Mouse (Mus musculus) adrenal gland, adult (tissue): Measurements from ENCODE around the gene Eif1b.

Source experiments
- DNase-seq, 2 experiments: peaks; one replicate each; pipeline ENCODE4 v3.0.0; 2022 to 2023; ENCODE audit warnings: low spot score in 1 of 2; ENCODE audit not compliant: inconsistent age in 2 of 2

The Eif1b gene

DNA sequence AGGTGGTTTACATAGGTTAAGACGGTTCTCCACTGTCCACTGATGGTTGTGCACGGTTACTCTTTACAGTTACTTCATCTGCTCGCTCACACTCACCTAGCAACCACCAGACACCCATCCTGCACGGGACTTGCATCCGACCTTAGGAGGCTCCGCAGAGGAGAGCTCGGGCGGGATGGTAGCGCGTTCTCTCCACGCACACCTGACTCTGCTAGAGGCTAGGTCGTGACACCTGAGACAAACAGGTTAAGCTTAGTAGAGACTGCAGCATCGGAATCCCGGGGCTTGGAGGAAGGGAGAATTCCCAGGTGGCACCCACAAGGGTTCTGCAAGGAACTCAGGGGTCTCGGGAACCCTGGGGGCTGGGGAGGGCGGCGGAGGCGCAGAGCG lies at the start of gene Eif1b:
Gene Eif1b (plus strand): TSS at position 223 of the 390 bp plus-strand sequence.
- DNase-seq: no peak

- DNase-seq: no peak
Measured at GRCm38 (mm10) chr9:120444642-120445041, 47.4 kb upstream of the Eif1b start.

DNA sequence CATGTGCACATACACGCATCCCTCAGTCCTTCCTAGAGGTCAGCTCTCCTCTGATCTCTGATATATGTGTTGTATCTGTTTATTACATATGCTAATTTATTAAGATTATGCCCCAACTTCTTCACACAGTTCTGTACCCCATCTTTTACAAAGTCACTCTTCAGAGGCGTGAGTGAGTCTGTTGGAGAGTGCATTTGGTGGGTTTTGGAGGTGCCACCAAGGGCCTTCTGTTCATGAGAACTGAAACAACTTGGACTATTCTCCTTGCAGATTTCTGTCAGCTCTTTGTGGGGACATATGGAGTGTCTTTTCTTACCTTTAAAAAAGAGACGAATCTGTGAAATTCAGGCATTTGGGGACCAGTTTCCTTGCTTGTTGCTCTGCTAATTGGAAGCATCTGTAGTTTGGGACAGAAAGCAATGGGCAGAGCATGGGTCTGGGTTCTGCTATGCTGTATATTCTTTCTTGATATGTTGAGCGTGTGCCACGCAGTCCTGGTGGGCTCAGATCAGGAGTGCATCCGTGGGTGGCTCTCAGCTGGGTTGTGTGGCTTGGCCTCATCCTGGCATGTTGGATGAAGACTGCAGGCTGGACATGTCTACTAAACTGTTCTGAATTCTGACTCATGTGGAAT lies 42.2 kb upstream of the Eif1b start:
- no peak for DNase-seq

GRCm38 (mm10) chr9:120455768-120456655 lies 36.0 kb upstream of the Eif1b start:
- no peak for DNase-seq

DNA sequence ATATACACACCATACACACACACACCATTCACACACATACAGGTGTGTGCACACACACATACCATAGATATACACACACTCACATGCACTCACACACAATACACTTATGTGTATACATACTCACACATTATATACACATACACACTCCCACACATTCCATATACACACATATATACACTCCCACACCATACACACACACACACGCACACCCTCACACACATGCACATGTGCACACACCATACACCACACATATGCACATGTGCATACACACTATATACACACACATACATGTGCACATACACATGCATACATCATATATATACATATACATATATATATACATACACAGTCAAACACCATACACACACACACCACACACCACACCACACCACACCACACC lies 21.6 kb upstream of the Eif1b start:
- DNase-seq: no peak

DNA sequence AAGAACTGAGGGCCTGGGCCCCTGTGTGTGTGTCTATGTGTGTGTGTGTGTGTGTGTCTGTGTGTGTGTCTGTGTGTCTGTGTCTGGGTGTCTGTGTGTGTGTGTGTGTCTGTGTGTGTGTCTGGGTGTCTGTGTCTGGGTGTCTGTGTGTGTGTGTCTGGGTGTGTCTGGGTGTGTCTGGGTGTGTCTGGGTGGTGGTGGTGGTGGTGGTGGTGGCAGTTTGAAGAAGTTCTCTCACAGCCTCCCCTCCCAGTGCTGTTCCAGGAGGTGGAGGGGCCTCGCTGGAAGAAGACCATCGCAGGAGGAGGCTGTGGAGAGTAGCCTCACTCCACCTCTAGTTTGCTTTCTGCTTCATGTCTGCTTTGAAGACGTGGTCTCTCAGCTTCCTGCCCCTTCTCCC lies 10.4 kb upstream of the Eif1b start:
- DNase-seq: no peak

DNA sequence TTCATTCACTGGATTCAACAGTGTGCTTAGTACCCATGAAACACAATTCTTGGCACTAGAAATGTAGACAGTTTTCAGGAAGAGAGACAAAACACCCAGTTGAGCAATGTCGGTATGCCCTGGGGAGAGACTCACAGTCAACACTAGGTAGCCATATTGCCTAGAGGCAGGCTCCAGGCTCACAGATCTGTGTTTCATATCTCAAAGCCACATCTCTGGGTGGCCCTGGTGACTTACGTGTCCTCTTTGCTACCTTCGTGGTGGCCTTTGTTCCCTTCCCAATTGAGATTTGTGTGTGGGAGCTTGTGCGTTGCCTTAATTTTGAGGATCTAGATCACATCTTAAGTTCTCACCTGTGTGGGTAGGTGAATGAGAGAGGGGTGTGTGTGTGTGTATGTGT lies 9.7 kb upstream of the Eif1b start:
- DNase-seq: no peak

- no peak for DNase-seq
Measured at GRCm38 (mm10) chr9:120483101-120483500, 8.9 kb upstream of the Eif1b start.

DNA sequence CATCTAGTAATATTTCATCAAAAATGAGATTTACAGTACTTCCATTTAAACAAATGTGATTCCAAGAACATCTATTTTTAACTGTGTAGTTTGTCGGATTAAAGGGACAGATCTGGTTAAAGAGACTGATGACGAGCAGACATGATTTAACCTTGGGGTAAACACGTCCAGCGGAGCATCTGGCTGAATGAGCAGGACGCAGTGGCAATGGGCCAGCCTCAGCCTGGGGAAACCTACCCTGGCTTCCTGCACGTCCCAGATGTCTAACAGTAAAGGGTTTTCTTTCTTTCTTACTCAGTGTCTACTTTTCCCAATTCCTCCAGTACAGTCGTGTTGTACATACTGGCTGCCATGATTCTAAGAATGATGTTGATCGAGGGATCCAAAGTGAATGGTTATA lies 5.0 kb upstream of the Eif1b start:
- DNase-seq: peak; percentile 16 to 63

DNA sequence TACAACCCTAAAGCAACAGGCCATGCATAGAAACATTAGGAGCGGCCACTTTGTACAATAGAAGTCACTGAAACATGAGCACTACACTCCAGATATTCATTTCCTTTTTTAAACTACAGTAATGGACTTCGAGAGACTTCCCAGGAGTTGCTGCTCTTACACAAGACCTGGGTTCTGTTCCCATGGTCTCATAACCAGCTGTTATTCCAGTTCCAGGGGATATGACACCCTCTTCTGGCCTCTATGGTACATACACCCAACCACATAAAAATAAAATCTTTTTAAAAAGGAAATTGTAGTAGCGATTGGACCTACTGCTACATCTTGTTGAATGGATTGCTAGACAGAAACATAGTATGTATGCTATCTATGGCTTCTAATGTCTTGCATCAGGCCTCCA lies 523 bp upstream of the Eif1b start:
- peak in 1 of 2 experiments; percentile 40 for DNase-seq

DNA sequence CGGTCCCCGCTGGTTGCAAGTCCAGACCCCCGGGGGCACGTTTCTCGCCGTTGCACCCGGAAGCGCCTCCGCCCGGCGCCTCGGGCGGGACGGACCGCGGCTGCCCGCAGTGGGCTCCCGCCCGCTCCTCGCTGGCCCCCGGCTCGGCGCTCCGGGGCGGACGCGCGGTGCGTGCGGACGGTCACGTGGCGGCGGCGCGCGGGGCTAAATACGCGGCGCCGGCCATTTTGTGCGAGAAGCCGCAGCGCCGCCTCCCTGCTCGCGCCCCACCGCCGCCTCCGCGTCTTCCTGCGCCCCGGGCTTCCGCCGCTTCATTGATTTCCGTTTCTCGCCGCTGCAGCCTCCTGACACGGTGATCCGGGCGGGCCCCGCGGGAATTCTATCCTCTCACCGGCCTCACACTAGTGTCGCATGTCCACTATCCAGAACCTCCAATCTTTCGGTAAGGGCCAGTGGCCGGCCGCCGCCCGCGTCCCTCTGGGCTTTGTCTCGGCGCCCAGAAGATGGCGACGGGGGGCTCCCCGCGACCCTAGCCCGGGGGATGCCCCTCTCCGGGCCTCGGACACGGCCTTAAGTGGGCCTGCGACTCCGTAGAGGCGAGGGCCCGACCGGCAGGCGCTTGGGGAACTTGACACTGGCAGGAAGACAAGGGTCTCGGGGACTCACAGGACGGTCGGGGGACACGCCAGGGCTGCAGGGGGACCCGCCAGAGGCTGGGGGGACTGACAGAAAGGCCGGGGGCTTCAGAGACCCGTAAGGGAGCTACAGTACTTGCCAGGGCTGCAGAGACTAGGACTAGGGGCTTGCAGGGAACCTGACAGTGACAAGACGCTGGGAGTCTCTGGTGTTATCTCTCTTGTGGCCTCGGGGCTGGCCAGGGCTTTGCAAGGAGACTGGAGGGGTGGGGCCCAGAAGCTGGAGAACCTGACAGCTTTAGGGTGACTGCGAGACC lies 644 bp downstream of the Eif1b start:
- DNase-seq: peak; percentile 85 to 93

DNA sequence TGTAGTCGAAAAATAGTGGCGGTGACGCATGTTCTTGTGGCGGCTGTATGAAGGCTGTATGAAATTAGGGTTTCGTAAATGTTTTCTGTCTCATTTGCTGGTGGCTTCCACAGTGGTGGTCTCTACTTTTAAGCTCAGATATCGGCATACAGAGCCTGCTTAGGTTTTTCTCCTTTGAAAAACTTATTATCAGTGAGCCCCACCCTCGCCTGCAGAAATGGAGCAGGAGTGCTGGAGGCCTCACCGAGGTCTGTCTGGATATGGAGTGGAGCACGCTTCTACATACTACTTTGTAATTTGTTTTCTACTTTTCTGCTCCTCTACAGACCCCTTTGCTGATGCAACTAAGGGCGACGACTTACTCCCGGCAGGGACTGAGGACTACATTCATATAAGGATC lies 1.7 kb downstream of the Eif1b start:
- DNase-seq: peak in 1 of 2 experiments; percentile 30

- peak; percentile 50 to 90 for DNase-seq
Measured at GRCm38 (mm10) chr9:120496691-120497090, 4.7 kb downstream of the Eif1b start.

DNA sequence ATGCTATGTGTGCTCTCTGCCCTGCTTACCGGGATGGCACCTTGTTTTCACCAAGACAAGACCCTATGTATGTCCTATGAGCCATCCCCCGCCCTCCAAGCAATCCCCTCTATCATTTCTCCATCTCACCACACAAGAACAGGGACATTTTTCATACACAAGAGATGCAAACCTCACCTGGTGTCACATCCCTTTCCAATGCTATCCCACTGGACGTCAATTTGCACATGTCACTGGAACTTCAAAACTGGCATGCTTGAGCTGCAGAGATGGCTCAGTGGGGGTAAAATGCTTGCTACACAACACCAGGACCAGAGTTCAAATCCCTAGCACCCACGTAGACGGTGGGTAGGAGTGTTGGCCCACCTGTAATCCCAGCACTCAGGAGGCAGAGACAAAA lies 6.0 kb downstream of the Eif1b start:
- DNase-seq: no peak

GRCm38 (mm10) chr9:120501191-120501902 lies 9.3 kb downstream of the Eif1b start:
- no peak for DNase-seq

- peak; percentile 55 to 90 for DNase-seq
Measured at GRCm38 (mm10) chr9:120502013-120502412, 10.0 kb downstream of the Eif1b start.

DNA sequence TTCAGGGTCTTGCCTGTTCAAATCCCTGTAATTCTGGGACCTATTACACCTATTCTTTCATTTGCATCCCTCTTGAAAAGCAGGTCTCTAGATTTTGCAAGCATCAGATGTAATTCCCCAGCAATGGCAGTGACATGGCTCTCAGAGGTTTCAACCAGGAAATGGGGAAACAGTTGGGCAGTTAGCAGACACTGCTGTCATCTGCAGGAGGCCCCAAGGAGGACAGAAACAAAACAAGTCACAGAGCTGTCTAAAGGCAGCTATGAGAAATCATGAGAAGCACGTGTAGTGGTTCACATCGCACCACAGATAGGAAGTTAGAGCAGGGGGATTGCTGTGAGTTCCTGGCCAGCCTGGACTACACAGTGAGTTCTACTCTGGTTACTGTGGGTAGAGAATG lies 12.4 kb downstream of the Eif1b start:
- DNase-seq: no peak

DNA sequence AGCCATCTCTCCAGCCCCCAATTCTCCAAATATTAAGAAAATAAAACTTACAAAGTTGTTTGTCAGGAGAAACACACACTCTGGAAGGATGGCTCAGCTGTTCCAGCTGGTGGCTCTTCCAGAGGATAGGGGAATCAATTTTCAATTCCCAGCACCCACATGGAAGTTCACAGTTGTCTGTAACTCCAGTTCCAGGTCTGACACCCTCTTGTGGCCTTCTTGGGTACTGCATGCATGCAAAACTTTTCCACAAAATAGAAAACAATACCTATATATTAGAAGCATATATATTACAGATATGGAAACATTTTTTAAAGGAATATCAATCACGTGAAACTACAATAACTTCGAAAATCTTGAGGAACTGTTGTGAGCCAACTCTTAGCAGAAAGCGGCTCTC lies 19.7 kb downstream of the Eif1b start:
- DNase-seq: peak in 1 of 2 experiments; percentile 70

- no peak for DNase-seq
Measured at GRCm38 (mm10) chr9:120516720-120517119, 24.7 kb downstream of the Eif1b start.

DNA sequence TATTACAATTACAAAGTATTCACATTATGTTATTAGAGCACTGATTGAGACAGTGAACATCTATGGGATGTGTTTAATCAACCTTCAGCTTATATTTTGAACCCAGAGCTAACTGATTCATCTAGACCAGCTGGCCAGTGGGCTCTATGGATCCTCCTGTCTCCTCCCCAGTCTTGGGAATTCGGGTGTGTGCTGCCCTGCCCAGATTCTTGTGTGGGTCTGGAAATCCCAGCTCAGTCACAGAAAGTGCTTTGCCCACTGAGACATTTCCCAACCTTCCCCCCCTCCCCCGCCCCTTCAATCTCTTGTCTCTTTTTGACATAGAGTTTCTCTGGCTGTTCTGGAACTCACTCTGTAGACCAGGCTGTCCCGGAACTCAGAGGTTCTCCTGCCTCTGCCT lies 26.9 kb downstream of the Eif1b start:
- no peak for DNase-seq
